Mouse (Mus musculus) liver, embryonic 11.5 days (tissue): Measurements from ENCODE around the gene Pou2af1. TPM values are rescaled to one million over a fixed set of nuclear protein-coding genes. Genes with fewer than 3 reads are reported as not detected.

ENCODE experiments used
- ATAC-seq: fragments of 200-750 bp; cut with Nextera tagmentation; replicated peaks from 2 replicates; pipeline ENCODE4 v1.8.0; 2017; ENCODE audit warnings: moderate number of reproducible peaks, mild to moderate bottlenecking, moderate TSS enrichment, moderate library complexity; ENCODE audit not compliant: low FRiP score
- DNase-seq: peaks from one replicate; pipeline ENCODE4 v3.0.0-alpha.2; 2017; ENCODE audit warnings: low spot score
- H3K27ac ChIP-seq: fragments of 300-500 bp; sonication (generic); 2 replicates; pipeline ENCODE4 v1.5.1; 2014; ENCODE audit warnings: mild to moderate bottlenecking, low read depth, low read length, control low read depth
- H3K27me3 ChIP-seq: fragments of 300-500 bp; sonication (generic); replicated peaks from 2 replicates; pipeline ENCODE4 v1.6.1; 2014; ENCODE audit warnings: low read length, mixed read lengths; ENCODE audit not compliant: control insufficient read depth, insufficient read depth
- H3K36me3 ChIP-seq: fragments of 300-500 bp; sonication (generic); 2 replicates; pipeline ENCODE4 v1.6.1; 2014; ENCODE audit warnings: mild to moderate bottlenecking, low read length, moderate library complexity, mixed read lengths; ENCODE audit not compliant: control insufficient read depth, insufficient read depth
- H3K4me1 ChIP-seq: fragments of 300-500 bp; sonication (generic); replicated peaks from 2 replicates; pipeline ENCODE4 v1.6.1; 2014; ENCODE audit warnings: low read length, mixed read lengths; ENCODE audit not compliant: control insufficient read depth, insufficient read depth
- H3K4me2 ChIP-seq: fragments of 300-500 bp; sonication (generic); 2 replicates; pipeline ENCODE4 v1.6.1; 2014; ENCODE audit warnings: mild to moderate bottlenecking, control low read depth, moderate library complexity
- H3K4me3 ChIP-seq: fragments of 300-500 bp; sonication (generic); 2 replicates; pipeline ENCODE4 v1.5.1; 2014; ENCODE audit warnings: low read depth, low read length, control low read depth
- H3K9ac ChIP-seq: fragments of 300-500 bp; sonication (generic); 2 replicates; pipeline ENCODE4 v1.6.1; 2014; ENCODE audit warnings: low read depth, low read length, control low read depth
- H3K9me3 ChIP-seq: fragments of 300-500 bp; sonication (generic); 2 replicates; pipeline ENCODE4 v1.6.1; 2016; ENCODE audit warnings: low read length, inconsistent platforms, mixed read lengths; ENCODE audit not compliant: control insufficient read depth
- WGBS: fragments of 180-500 bp; shearing (Covaris S2); extraction: QIAGEN DNeasy Blood & Tissue Kit; methylation state at CpG from one replicate; pipeline ENCODE4 v1.1.7; 2014; 5-methylcytosine and 5-hydroxymethylcytosine counted together
- polyA plus RNA-seq: library from polyadenylated mRNA; unstranded; fragments of >200 nt; fragmentation: Nextera tagmentation; extraction: Ambion mirVana; gene quantifications from 2 replicates; pipeline ENCODE4 v1.2.1, GENCODE M21; 2014

Pou2af1 gene
- polyA plus RNA-seq, 1 experiment from 2014 or later = 0.12 TPM

- H3K27ac ChIP-seq = no peak overlapping the region
- DNase-seq (no peak), ATAC-seq (no peak)
- H3K9me3 ChIP-seq = no peaks in the 10 kb centered on the region
- H3K4me3 ChIP-seq = no peak overlapping the region
- no peak overlapping the region for H3K4me2 ChIP-seq
- H3K9ac ChIP-seq = no peak overlapping the region
- no peaks in the 10 kb centered on the region for H3K36me3 ChIP-seq
- H3K27me3 ChIP-seq = no peaks in the 10 kb centered on the region
- H3K4me1 ChIP-seq = no peaks in the 10 kb centered on the region
- 67% methylated on average over 6 of the region's 6 CpGs for WGBS
Measured at GRCm38 (mm10) chr9:51211191-51211590, 2.3 kb upstream of the Pou2af1 start.

- Histone ChIP-seq H3K4me3 (no peak overlapping the region), H3K9ac (no peak overlapping the region), H3K36me3 (no peaks in the 10 kb centered on the region), H3K9me3 (no peaks in the 10 kb centered on the region), H3K27me3 (no peaks in the 10 kb centered on the region), H3K4me2 (no peak overlapping the region), H3K4me1 (no peaks in the 10 kb centered on the region), H3K27ac (no peak overlapping the region)
- ATAC-seq (no peak), DNase-seq (no peak)
- 87% methylated on average over 6 of the region's 6 CpGs for WGBS
Measured at GRCm38 (mm10) chr9:51213729-51214237, 275 bp downstream of the Pou2af1 start.

- ATAC-seq = no peak
- Histone ChIP-seq H3K4me1 (no peaks in the 10 kb centered on the region), H3K9me3 (no peaks in the 10 kb centered on the region), H3K27ac (no peak overlapping the region), H3K27me3 (no peaks in the 10 kb centered on the region), H3K36me3 (no peaks in the 10 kb centered on the region), H3K9ac (no peak overlapping the region), H3K4me3 (no peak overlapping the region), H3K4me2 (no peak overlapping the region)
- WGBS = 67% methylated on average over 4 of the region's 4 CpGs
- DNase-seq = no peak
Measured at GRCm38 (mm10) chr9:51215311-51215710, 1.8 kb downstream of the Pou2af1 start.

- Histone ChIP-seq H3K9me3 (no peaks in the 10 kb centered on the region), H3K27me3 (no peaks in the 10 kb centered on the region), H3K9ac (no peak overlapping the region), H3K27ac (no peak overlapping the region), H3K4me2 (no peak overlapping the region), H3K36me3 (no peaks in the 10 kb centered on the region), H3K4me1 (no peaks in the 10 kb centered on the region), H3K4me3 (no peak overlapping the region)
- no peak for DNase-seq
- 63% methylated on average over 6 of the region's 6 CpGs for WGBS
- no peak for ATAC-seq
Measured at GRCm38 (mm10) chr9:51215949-51216348, 2.4 kb downstream of the Pou2af1 start.

- H3K27me3 ChIP-seq = no peaks in the 10 kb centered on the region
- no peaks in the 10 kb centered on the region for H3K9me3 ChIP-seq
- H3K4me3 ChIP-seq = no peak overlapping the region
- H3K4me1 ChIP-seq = no peaks in the 10 kb centered on the region
- no peaks in the 10 kb centered on the region for H3K36me3 ChIP-seq
- ATAC-seq = no peak
- WGBS = 76% methylated on average over 5 of the region's 5 CpGs
- no peak overlapping the region for H3K27ac ChIP-seq
- no peak overlapping the region for H3K4me2 ChIP-seq
- H3K9ac ChIP-seq = no peak overlapping the region
- no peak for DNase-seq
Measured at GRCm38 (mm10) chr9:51225636-51226166, 12.2 kb downstream of the Pou2af1 start.

- Histone ChIP-seq H3K27me3 (no peaks in the 10 kb centered on the region), H3K4me3 (no peak overlapping the region), H3K9me3 (no peaks in the 10 kb centered on the region), H3K4me1 (no peaks in the 10 kb centered on the region), H3K9ac (no peak overlapping the region), H3K36me3 (no peaks in the 10 kb centered on the region), H3K27ac (no peak overlapping the region), H3K4me2 (no peak overlapping the region)
- DNase-seq (no peak), ATAC-seq (no peak; the same call in 1 of the 2 replicates)
- WGBS = 27% methylated on average over 4 of the region's 4 CpGs
Measured at GRCm38 (mm10) chr9:51230701-51231389, 17.3 kb downstream of the Pou2af1 start.

- Histone ChIP-seq H3K27ac (no peak overlapping the region), H3K27me3 (no peaks in the 10 kb centered on the region), H3K4me2 (no peak overlapping the region), H3K4me3 (no peak overlapping the region), H3K4me1 (no peaks in the 10 kb centered on the region), H3K9me3 (no peaks in the 10 kb centered on the region), H3K36me3 (no peaks in the 10 kb centered on the region), H3K9ac (no peak overlapping the region)
- 86% methylated on average over 8 of the region's 8 CpGs for WGBS
- no peak for ATAC-seq
- DNase-seq = no peak
Measured at GRCm38 (mm10) chr9:51232163-51232562, 18.7 kb downstream of the Pou2af1 start.

GRCm38 (mm10) chr9:51238741-51239385 is 25.4 kb downstream of the Pou2af1 start:
- 45% methylated on average over 12 of the region's 12 CpGs for WGBS
- H3K27me3 ChIP-seq = no peaks in the 10 kb centered on the region
- H3K36me3 ChIP-seq = no peaks in the 10 kb centered on the region
- no peak overlapping the region for H3K4me2 ChIP-seq
- no peak overlapping the region for H3K4me3 ChIP-seq
- no peak overlapping the region for H3K9ac ChIP-seq
- H3K9me3 ChIP-seq = no peaks in the 10 kb centered on the region
- H3K4me1 ChIP-seq = no peaks in the 10 kb centered on the region
- no peak overlapping the region for H3K27ac ChIP-seq
- ATAC-seq (no peak), DNase-seq (no peak)
